Mouse (Mus musculus) MEL (cell line): ENCODE results near the gene Cd36. TPM values are rescaled to one million over a fixed set of nuclear protein-coding genes. Genes with fewer than 3 reads are reported as not detected.

Experiments
- DNase-seq: peaks from one replicate; pipeline ENCODE4 v3.0.0; 2011; ENCODE audit warnings: low read depth, low spot score
- H3K27ac ChIP-seq: 2 replicates; pipeline ENCODE4 v1.5.1; 2012; ENCODE audit warnings: low read depth, mild to moderate bottlenecking, control low read depth, low read length, moderate library complexity; ENCODE audit not compliant: control insufficient read depth
- H3K27me3 ChIP-seq, 2 experiments: fragments of 150-350 bp in 1 of 2; sonication (generic) in 1 of 2; 2 replicates each; pipeline ENCODE4 v1.6.1; 2012; ENCODE audit warnings: low read length in 2 of 2, mild to moderate bottlenecking in 2 of 2, improper control_type of control experiment in 1 of 2, moderate library complexity in 1 of 2; ENCODE audit not compliant: insufficient read depth in 2 of 2, control insufficient read depth in 1 of 2
- H3K36me3 ChIP-seq, 2 experiments: 2 replicates each; pipeline ENCODE4 v1.6.1; 2012 to 2014; ENCODE audit warnings: low read length in 2 of 2, improper control_type of control experiment in 1 of 2, inconsistent platforms in 1 of 2, mild to moderate bottlenecking in 1 of 2; ENCODE audit not compliant: insufficient read depth in 2 of 2, control insufficient read depth in 1 of 2
- H3K4me1 ChIP-seq, 2 experiments: fragments of 150-350 bp in 1 of 2; sonication (generic) in 1 of 2; 2 replicates each; pipeline ENCODE4 v1.6.1; 2012; ENCODE audit warnings: low read length in 2 of 2, improper control_type of control experiment in 1 of 2, mild to moderate bottlenecking in 1 of 2; ENCODE audit not compliant: insufficient read depth in 2 of 2, control insufficient read depth in 1 of 2
- H3K4me3 ChIP-seq, 2 experiments: fragments of 150-350 bp in 1 of 2; sonication (generic) in 1 of 2; 2 replicates each; pipeline ENCODE4 v1.5.1; 2012; ENCODE audit warnings: low read depth in 2 of 2, low read length in 2 of 2, mild to moderate bottlenecking in 2 of 2, moderate library complexity in 2 of 2, control low read depth in 1 of 2, improper control_type of control experiment in 1 of 2; ENCODE audit not compliant: control insufficient read depth in 1 of 2, insufficient read depth in 1 of 2
- H3K79me2 ChIP-seq: 2 replicates; pipeline ENCODE4 v1.6.1; 2012; ENCODE audit warnings: mild to moderate bottlenecking, low read length, moderate library complexity; ENCODE audit not compliant: control insufficient read depth, poor library complexity, insufficient read depth
- H3K9ac ChIP-seq: 2 replicates; pipeline ENCODE4 v1.6.1; 2012; ENCODE audit warnings: low read depth, mild to moderate bottlenecking, control low read depth, low read length, moderate library complexity; ENCODE audit not compliant: control insufficient read depth, poor library complexity, severe bottlenecking
- H3K9me3 ChIP-seq: fragments of 150-350 bp; sonication (generic); replicated peaks from 2 replicates; pipeline ENCODE4 v1.6.1; 2012; ENCODE audit warnings: mild to moderate bottlenecking, low read length, improper control_type of control experiment, moderate library complexity; ENCODE audit not compliant: insufficient read depth
- BHLHE40 ChIP-seq: IDR thresholded peaks from 2 replicates; pipeline ENCODE4 v1.6.1; 2012; ENCODE audit warnings: low read depth, mild to moderate bottlenecking, inconsistent platforms, low read length, improper control_type of control experiment, borderline replicate concordance
- CHD1 ChIP-seq: IDR thresholded peaks from 2 replicates; pipeline ENCODE4 v1.6.1; 2012; ENCODE audit warnings: low read depth, mild to moderate bottlenecking, inconsistent platforms, low read length, improper control_type of control experiment
- EP300 ChIP-seq, 2 experiments: IDR thresholded peaks; 2 replicates each; pipeline ENCODE4 v1.6.1; 2011; ENCODE audit warnings: improper control_type of control experiment in 2 of 2, low read length in 2 of 2, low read depth in 1 of 2, mild to moderate bottlenecking in 1 of 2
- ETS1 ChIP-seq: IDR thresholded peaks from 2 replicates; pipeline ENCODE4 v1.6.1; 2012; ENCODE audit warnings: low read depth, mild to moderate bottlenecking, inconsistent platforms, low read length, improper control_type of control experiment, moderate library complexity
- GABPA ChIP-seq: IDR thresholded peaks from 2 replicates; pipeline ENCODE4 v1.6.1; 2012; ENCODE audit warnings: low read depth, mild to moderate bottlenecking, inconsistent platforms, low read length, improper control_type of control experiment, moderate library complexity
- MAFK ChIP-seq: IDR thresholded peaks from 2 replicates; pipeline ENCODE4 v1.6.1; 2011; ENCODE audit warnings: low read depth, mild to moderate bottlenecking, low read length, improper control_type of control experiment, borderline replicate concordance
- MAZ ChIP-seq: IDR thresholded peaks from 2 replicates; pipeline ENCODE4 v1.6.1; 2012; ENCODE audit warnings: low read depth, mild to moderate bottlenecking, inconsistent platforms, low read length, improper control_type of control experiment
- MXI1 ChIP-seq: IDR thresholded peaks from 2 replicates; pipeline ENCODE4 v1.6.1; 2011; ENCODE audit warnings: mild to moderate bottlenecking, low read depth, low read length, improper control_type of control experiment
- MYB ChIP-seq: IDR thresholded peaks from 2 replicates; pipeline ENCODE4 v1.6.1; 2011; ENCODE audit warnings: mild to moderate bottlenecking, low read depth, low read length, improper control_type of control experiment
- NELFE ChIP-seq: IDR thresholded peaks from 2 replicates; pipeline ENCODE4 v1.6.1; 2011; ENCODE audit warnings: low read depth, low read length, improper control_type of control experiment
- POLR2A ChIP-seq, 2 experiments: IDR thresholded peaks; 2 replicates each; pipeline ENCODE4 v1.6.1; 2011 to 2012; ENCODE audit warnings: low read length in 2 of 2, mild to moderate bottlenecking in 2 of 2, control low read depth in 1 of 2, improper control_type of control experiment in 1 of 2, low read depth in 1 of 2, moderate library complexity in 1 of 2; ENCODE audit not compliant: control insufficient read depth in 1 of 2, insufficient read depth in 1 of 2, poor library complexity in 1 of 2
- POLR2AphosphoS5 ChIP-seq: IDR thresholded peaks from 2 replicates; pipeline ENCODE4 v1.6.1; 2012; ENCODE audit warnings: low read depth, borderline replicate concordance, mild to moderate bottlenecking, inconsistent platforms, low read length, moderate library complexity, mixed read lengths
- SIN3A ChIP-seq: IDR thresholded peaks from 2 replicates; pipeline ENCODE4 v1.6.1; 2012; ENCODE audit warnings: low read length, improper control_type of control experiment, inconsistent platforms
- TAL1 ChIP-seq: IDR thresholded peaks from 2 replicates; pipeline ENCODE4 v1.6.1; 2012; ENCODE audit warnings: mild to moderate bottlenecking, inconsistent platforms, low read length, moderate library complexity, mixed read lengths
- TBP ChIP-seq: IDR thresholded peaks from 2 replicates; pipeline ENCODE4 v1.8.0; 2011; ENCODE audit warnings: low read depth, low read length, improper control_type of control experiment
- TCF12 ChIP-seq: IDR thresholded peaks from 2 replicates; pipeline ENCODE4 v1.6.1; 2014; ENCODE audit warnings: low read depth, mild to moderate bottlenecking, inconsistent platforms, low read length, improper control_type of control experiment, moderate library complexity
- UBTF ChIP-seq: IDR thresholded peaks from 2 replicates; pipeline ENCODE4 v1.6.1; 2012; ENCODE audit warnings: low read depth, mild to moderate bottlenecking, inconsistent platforms, low read length, improper control_type of control experiment, moderate library complexity, borderline replicate concordance; ENCODE audit not compliant: insufficient read depth
- USF1 ChIP-seq: IDR thresholded peaks from 2 replicates; pipeline ENCODE4 v1.6.1; 2014; ENCODE audit warnings: low read depth, mild to moderate bottlenecking, inconsistent platforms, low read length, improper control_type of control experiment, moderate library complexity
- USF2 ChIP-seq, 2 experiments: IDR thresholded peaks; 2 replicates each; pipeline ENCODE4 v1.6.1; 2011 to 2012; ENCODE audit warnings: improper control_type of control experiment in 2 of 2, low read length in 2 of 2, borderline replicate concordance in 1 of 2, inconsistent platforms in 1 of 2, low read depth in 1 of 2, mild to moderate bottlenecking in 1 of 2; ENCODE audit not compliant: insufficient read depth in 1 of 2
- ZKSCAN1 ChIP-seq: IDR thresholded peaks from 2 replicates; pipeline ENCODE4 v1.6.1; 2012; ENCODE audit warnings: low read depth, mild to moderate bottlenecking, inconsistent platforms, low read length, improper control_type of control experiment, moderate library complexity
- polyA plus RNA-seq, 2 experiments: library from polyadenylated mRNA; stranded (reverse) in 1 of 2; unstranded in 1 of 2; fragments of >175 nt in 1 of 2; fragments of >200 nt in 1 of 2; gene quantifications; 2 replicates each; pipeline versions ENCODE4 v1.2.1 to v1.2.4; 2012; ENCODE audit warnings: low replicate concordance in 2 of 2, low read depth in 1 of 2; ENCODE audit not compliant: insufficient read length in 2 of 2, insufficient read depth in 1 of 2, missing spikeins in 1 of 2
- total RNA-seq: library from RNA; depleted of rRNA; stranded (reverse); fragments of 300-350 nt; gene quantifications from 2 replicates; pipeline ENCODE4 v1.2.3, GENCODE M21; 2012

Gene Cd36
- total and polyA plus RNA-seq, 3 experiments, result 0.07 to 0.19 TPM; not detected in 1

DNA sequence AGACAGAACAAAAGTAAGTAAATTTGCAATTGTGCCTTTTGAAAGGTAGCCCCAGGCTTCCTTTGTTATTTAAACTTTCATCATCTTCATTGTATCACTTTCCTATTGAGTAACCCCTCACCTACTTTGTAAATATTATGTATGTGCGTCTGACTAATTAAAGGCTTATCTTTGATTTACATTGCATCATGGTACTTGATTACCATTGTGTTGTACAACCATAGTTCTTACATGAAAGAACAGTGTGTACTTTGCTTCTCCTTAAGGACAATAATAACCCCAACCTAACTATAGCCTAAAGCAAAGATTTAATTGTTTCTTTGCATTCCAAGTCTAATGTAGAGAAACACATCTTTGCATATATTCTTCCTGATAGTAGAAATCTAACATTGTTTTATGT lies 78.3 kb downstream of the Cd36 start:
- H3K9ac ChIP-seq, result no peak overlapping the region
- no peaks in the 10 kb centered on the region for H3K36me3 ChIP-seq
- TF ChIP-seq POLR2A (IDR thresholded peaks at IDR 0.05; ENCODE audit: control insufficient read depth in 1 of 2, insufficient read depth in 1 of 2, low read depth in 1 of 2, low read length in 2 of 2, poor library complexity in 1 of 2) (no peak), TBP (no peak), POLR2AphosphoS5 (no peak), MAZ (no peak), MAFK (no peak), ETS1 (no peak), TAL1 (no peak), TCF12 (no peak), UBTF (no peak), USF1 (no peak), EP300 (IDR thresholded peaks at IDR 0.05; ENCODE audit: low read depth in 1 of 2, low read length in 2 of 2) (no peak), SIN3A (no peak), USF2 (IDR thresholded peaks at IDR 0.05; ENCODE audit: borderline replicate concordance in 1 of 2, insufficient read depth in 1 of 2, low read depth in 1 of 2, low read length in 2 of 2) (no peak), BHLHE40 (no peak), MYB (no peak), GABPA (no peak), NELFE (no peak), ZKSCAN1 (no peak), MXI1 (no peak)
- TF ChIP-seq, all 39 proteins: peak for 0
- H3K9me3 ChIP-seq, result no peaks in the 10 kb centered on the region
- H3K4me1 ChIP-seq, result no peaks in the 10 kb centered on the region
- no peak overlapping the region for H3K4me3 ChIP-seq
- no peaks in the 10 kb centered on the region for H3K79me2 ChIP-seq
- H3K27me3 ChIP-seq, result no peaks in the 10 kb centered on the region
- H3K27ac ChIP-seq, result no peak overlapping the region
- no peak for DNase-seq

DNA sequence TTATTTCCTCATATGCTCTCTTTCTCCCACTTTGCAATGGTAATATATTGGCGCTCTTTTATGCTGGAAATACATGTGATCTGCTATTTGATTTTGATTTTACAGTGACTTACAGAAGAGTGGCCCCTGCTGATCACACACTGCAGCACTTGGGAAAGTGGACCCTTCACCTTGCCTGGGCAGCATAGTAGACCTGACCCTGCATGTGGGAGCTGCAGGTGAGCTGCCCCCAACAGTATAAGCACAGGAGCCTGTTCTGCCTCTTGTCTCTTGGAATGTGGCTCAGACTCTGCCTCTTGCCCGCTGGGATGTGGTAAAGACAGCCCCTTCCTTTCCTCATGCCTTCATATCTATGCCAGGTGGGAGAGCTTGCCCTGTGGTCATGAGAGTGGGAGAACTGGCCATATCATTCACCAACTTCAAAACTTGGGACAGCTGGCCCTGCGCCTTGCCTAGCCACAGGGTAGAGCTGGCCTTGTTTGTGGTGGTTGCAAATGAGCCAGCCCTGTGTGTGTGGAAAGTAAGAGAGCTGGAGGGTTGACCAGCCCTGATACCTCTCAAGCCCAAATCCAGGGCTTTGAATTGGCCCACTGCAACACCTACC lies 81.7 kb downstream of the Cd36 start:
- no peak overlapping the region for H3K4me3 ChIP-seq
- H3K79me2 ChIP-seq, result no peaks in the 10 kb centered on the region
- no peaks in the 10 kb centered on the region for H3K4me1 ChIP-seq
- H3K9me3 ChIP-seq, result no peaks in the 10 kb centered on the region
- H3K27ac ChIP-seq, result no peak overlapping the region
- H3K9ac ChIP-seq, result no peak overlapping the region
- no peak for DNase-seq
- no peak for TF ChIP-seq SIN3A
- no peak for TF ChIP-seq BHLHE40
- no peak for TF ChIP-seq CHD1
- no peaks in the 10 kb centered on the region for H3K27me3 ChIP-seq
- no peaks in the 10 kb centered on the region for H3K36me3 ChIP-seq
